Mouse (Mus musculus): ENCODE data around the gene Ring1. TPM values are rescaled to one million over a fixed set of nuclear protein-coding genes. Genes with fewer than 3 reads are reported as not detected.
A peak's percentile ranks its signal among the peaks of the same experiment; 100 is the strongest.
"Not testable (repeated sequence)": the region's sequence is repeated elsewhere in the genome, so short reads cannot be mapped to it uniquely, and the experiment has no call there.

Gene Ring1
- polyA plus RNA-seq, 1 experiment from 2014 or later: 5.4 TPM

DNA sequence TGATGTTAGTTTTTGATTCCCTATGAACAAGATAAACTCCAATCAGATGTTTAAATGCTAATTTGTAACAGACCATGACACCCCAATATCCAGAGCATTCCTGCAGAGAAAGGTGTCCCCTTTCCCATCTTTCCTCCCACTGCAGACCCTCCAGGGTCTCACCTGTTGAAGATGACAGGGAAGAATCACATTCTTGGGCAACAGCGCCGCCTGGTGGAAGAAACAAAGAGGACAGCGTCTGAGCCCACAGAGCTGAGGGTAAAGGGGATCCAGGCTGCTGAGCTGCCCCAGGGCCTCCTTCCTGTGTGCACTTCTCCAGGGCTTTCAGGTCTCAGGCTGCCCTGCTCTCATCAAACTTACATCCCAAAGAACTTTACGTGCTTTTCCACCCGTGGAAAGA lies 21.1 kb downstream of the Ring1 start:
- H3K4me3 ChIP-seq (ENCODE audit: control insufficient read depth in 1 of 2, insufficient read depth in 1 of 2, low read depth in 1 of 2, low read length in 2 of 2): no peak overlapping the region
- H3K4me1 ChIP-seq (ENCODE audit: control insufficient read depth in 2 of 2, insufficient read depth in 2 of 2, low read length in 2 of 2): peaks cover 0 to 2% of the 10 kb centered on the region in 2 experiments; a peak in 1 of 4 replicates
- H3K36me3 ChIP-seq (ENCODE audit: control insufficient read depth, insufficient read depth, low read length): no peaks in the 10 kb centered on the region
- H3K9ac ChIP-seq (ENCODE audit: low read length): no peak overlapping the region
- H3K27me3 ChIP-seq (ENCODE audit: control insufficient read depth, insufficient read depth, low read length): peaks cover 20% of the 10 kb centered on the region
- H3K27ac ChIP-seq (replicated peaks in 1 of 2; ENCODE audit: control insufficient read depth in 1 of 2, insufficient read depth in 1 of 2, low read depth in 2 of 2, low read length in 2 of 2): no peak overlapping the region
- ATAC-seq (ENCODE audit: insufficient number of reproducible peaks, insufficient read depth, low FRiP score, low read depth): no peak
- 5% methylated on average over 5 of the region's 5 CpGs for WGBS
- peaks cover 4% of the 10 kb centered on the region; the same call in 1 of the 2 replicates for H3K9me3 ChIP-seq (ENCODE audit: control insufficient read depth, low read length)
- H3K4me2 ChIP-seq (ENCODE audit: low read length): no peak overlapping the region

DNA sequence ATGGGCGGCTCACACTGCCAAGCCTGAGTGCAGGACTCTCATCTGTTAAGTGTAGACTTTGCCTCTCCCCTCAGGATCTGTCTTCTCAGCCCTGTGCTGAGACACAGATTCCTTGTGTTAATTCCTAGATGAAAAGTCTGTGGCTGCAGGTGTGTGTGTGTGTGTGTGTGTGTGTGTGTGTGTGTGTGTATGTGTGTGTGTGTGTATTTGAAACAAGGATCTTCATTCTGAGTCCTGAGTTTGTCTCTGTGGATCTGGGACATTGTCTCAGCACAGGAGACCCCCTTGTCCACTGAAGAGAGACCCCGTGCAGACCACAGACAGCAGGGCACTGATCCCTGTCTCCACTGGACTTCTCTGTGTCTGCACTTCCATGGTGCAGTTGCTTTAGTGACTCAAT lies 23.7 kb downstream of the Ring1 start:
- H3K4me3 ChIP-seq (ENCODE audit: control insufficient read depth in 1 of 2, insufficient read depth in 1 of 2, low read depth in 1 of 2, low read length in 2 of 2); H3K27ac ChIP-seq (replicated peaks in 1 of 2; ENCODE audit: control insufficient read depth in 1 of 2, insufficient read depth in 1 of 2, low read depth in 2 of 2, low read length in 2 of 2); H3K4me1 ChIP-seq (ENCODE audit: control insufficient read depth in 2 of 2, insufficient read depth in 2 of 2, low read length in 2 of 2); ATAC-seq (ENCODE audit: insufficient number of reproducible peaks, insufficient read depth, low FRiP score, low read depth); H3K4me2 ChIP-seq (ENCODE audit: low read length); H3K9me3 ChIP-seq (ENCODE audit: control insufficient read depth, low read length); H3K9ac ChIP-seq (ENCODE audit: low read length); H3K36me3 ChIP-seq (ENCODE audit: control insufficient read depth, insufficient read depth, low read length): not testable (repeated sequence)
- H3K27me3 ChIP-seq (ENCODE audit: control insufficient read depth, insufficient read depth, low read length): peaks cover 20% of the 10 kb centered on the region
- 36% methylated on average over 2 of the region's 2 CpGs for WGBS

DNA sequence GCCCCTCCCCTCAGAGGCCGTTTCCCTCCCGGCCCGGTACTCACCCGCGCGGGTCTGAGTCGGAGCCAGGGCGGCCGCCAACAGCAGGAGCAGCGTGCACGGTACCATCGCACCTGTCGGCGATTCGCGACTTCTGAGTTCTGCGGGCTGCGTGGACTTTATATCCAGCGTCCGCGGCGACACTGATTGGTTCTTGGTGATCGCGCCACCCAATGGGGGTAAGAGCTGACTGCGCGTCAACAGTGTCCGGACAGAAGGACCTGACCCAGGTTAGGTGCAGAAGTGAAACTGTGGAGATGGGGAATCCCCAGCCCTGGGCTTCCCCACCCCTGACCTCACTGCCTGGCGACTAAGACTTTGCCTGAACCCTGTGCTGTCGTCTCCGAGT lies 24.3 kb downstream of the Ring1 start, which contains the start of gene H2-K1:
H2-K1 (minus strand) TSS at position 198 of the 388 bp plus-strand sequence.
- peak within 1 kb of the TSS; percentile 100 for H3K4me2 ChIP-seq (ENCODE audit: low read length)
- H3K9ac ChIP-seq (ENCODE audit: low read length): peak within 1 kb of the TSS; percentile 70
- H3K9me3 ChIP-seq (ENCODE audit: control insufficient read depth, low read length): no peaks in the 10 kb centered on the region
- ATAC-seq (ENCODE audit: insufficient number of reproducible peaks, insufficient read depth, low FRiP score, low read depth): peak; percentile 69; the same call in 1 of the 2 replicates
- H3K4me3 ChIP-seq (ENCODE audit: control insufficient read depth in 1 of 2, insufficient read depth in 1 of 2, low read depth in 1 of 2, low read length in 2 of 2): peak within 1 kb of the TSS; percentile 63 to 67
- H3K36me3 ChIP-seq (ENCODE audit: control insufficient read depth, insufficient read depth, low read length): no peaks in the 10 kb centered on the region
- H3K27me3 ChIP-seq (ENCODE audit: control insufficient read depth, insufficient read depth, low read length): peaks cover 20% of the 10 kb centered on the region
- H3K4me1 ChIP-seq (ENCODE audit: control insufficient read depth in 2 of 2, insufficient read depth in 2 of 2, low read length in 2 of 2): peaks cover 0 to 2% of the 10 kb centered on the region in 2 experiments; a peak in 1 of 4 replicates
- under 1% methylated on average over 30 of the region's 30 CpGs for WGBS
- H3K27ac ChIP-seq (replicated peaks in 1 of 2; ENCODE audit: control insufficient read depth in 1 of 2, insufficient read depth in 1 of 2, low read depth in 2 of 2, low read length in 2 of 2): no peak within 1 kb of the TSS

DNA sequence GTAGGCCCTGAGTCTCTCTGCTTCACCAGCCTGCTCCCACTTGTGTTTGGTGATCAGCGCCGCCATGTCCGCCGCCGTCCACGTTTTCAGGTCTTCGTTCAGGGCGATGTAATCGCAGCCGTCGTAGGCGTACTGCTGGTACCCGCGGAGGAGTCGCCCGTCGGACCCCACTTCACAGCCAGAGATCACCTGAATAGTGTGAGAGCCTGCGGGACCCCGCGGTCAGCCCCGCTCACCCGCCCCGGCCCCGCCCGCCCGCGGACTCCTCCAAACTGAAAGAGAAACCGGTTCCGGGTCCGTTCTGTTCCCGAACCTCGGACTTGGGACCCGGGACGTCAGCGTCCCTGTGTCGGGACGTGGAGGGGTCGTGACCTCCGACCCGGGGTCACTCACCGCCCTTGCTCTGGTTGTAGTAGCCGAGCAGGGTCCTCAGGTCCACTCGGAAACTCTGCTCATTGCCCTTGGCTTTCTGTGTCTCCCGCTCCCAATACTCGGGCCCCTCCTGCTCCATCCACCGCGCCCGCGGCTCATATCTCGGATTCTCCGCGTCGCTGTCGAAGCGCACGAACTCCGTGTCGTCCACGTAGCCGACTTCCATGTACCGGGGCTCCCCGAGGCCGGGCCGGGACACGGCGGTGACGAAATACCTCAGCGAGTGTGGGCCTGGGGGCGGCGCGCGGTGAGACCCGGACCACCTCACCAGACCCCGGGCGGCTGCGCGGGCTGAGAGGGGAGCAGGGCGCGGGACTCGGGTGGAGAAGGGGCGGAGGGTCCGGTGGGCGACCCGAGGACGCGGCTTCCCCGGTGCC lies 24.9 kb downstream of the Ring1 start:
- H3K4me1 ChIP-seq (ENCODE audit: control insufficient read depth in 2 of 2, insufficient read depth in 2 of 2, low read length in 2 of 2): peaks cover 0 to 2% of the 10 kb centered on the region in 2 experiments; a peak in 1 of 4 replicates
- H3K9me3 ChIP-seq (ENCODE audit: control insufficient read depth, low read length): no peaks in the 10 kb centered on the region
- H3K9ac ChIP-seq (ENCODE audit: low read length): peak overlapping the region; percentile 70
- ATAC-seq (ENCODE audit: insufficient number of reproducible peaks, insufficient read depth, low FRiP score, low read depth): peak; percentile 65; the same call in 1 of the 2 replicates
- H3K27me3 ChIP-seq (ENCODE audit: control insufficient read depth, insufficient read depth, low read length): peaks cover 20% of the 10 kb centered on the region
- WGBS: 2% methylated on average over 82 of the region's 87 CpGs
- H3K4me3 ChIP-seq (ENCODE audit: control insufficient read depth in 1 of 2, insufficient read depth in 1 of 2, low read depth in 1 of 2, low read length in 2 of 2): peak overlapping the region; percentile 63 to 67
- peak overlapping the region; percentile 100 for H3K4me2 ChIP-seq (ENCODE audit: low read length)
- no peaks in the 10 kb centered on the region for H3K36me3 ChIP-seq (ENCODE audit: control insufficient read depth, insufficient read depth, low read length)
- no peak overlapping the region for H3K27ac ChIP-seq (replicated peaks in 1 of 2; ENCODE audit: control insufficient read depth in 1 of 2, insufficient read depth in 1 of 2, low read depth in 2 of 2, low read length in 2 of 2)

DNA sequence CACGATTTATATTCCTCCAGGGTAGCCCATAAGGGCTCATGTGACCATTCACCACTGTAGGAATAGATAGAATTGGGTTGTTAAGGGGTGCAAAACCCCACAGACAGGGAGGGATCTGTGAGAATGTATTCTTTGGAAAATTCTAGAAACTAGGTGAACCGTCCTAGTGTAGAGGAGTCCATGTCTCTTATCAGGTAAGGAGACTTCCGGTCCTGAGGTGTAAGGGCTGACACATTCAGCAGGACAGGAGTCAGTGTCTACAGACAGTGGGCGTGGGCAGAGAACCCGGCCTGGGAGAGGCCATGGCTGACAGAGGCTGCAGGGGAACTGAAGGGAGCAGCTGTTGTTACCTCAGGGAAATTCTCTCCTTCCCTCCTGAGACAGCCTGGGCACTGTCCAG lies 25.8 kb downstream of the Ring1 start:
- not testable (repeated sequence) for H3K4me3 ChIP-seq (ENCODE audit: control insufficient read depth in 1 of 2, insufficient read depth in 1 of 2, low read depth in 1 of 2, low read length in 2 of 2); H3K36me3 ChIP-seq (ENCODE audit: control insufficient read depth, insufficient read depth, low read length); H3K9ac ChIP-seq (ENCODE audit: low read length); H3K4me1 ChIP-seq (ENCODE audit: control insufficient read depth in 2 of 2, insufficient read depth in 2 of 2, low read length in 2 of 2); ATAC-seq (ENCODE audit: insufficient number of reproducible peaks, insufficient read depth, low FRiP score, low read depth); H3K4me2 ChIP-seq (ENCODE audit: low read length); H3K27ac ChIP-seq (replicated peaks in 1 of 2; ENCODE audit: control insufficient read depth in 1 of 2, insufficient read depth in 1 of 2, low read depth in 2 of 2, low read length in 2 of 2); H3K9me3 ChIP-seq (ENCODE audit: control insufficient read depth, low read length)
- WGBS: 40% methylated on average over 5 of the region's 5 CpGs
- peaks cover 20% of the 10 kb centered on the region for H3K27me3 ChIP-seq (ENCODE audit: control insufficient read depth, insufficient read depth, low read length)

DNA sequence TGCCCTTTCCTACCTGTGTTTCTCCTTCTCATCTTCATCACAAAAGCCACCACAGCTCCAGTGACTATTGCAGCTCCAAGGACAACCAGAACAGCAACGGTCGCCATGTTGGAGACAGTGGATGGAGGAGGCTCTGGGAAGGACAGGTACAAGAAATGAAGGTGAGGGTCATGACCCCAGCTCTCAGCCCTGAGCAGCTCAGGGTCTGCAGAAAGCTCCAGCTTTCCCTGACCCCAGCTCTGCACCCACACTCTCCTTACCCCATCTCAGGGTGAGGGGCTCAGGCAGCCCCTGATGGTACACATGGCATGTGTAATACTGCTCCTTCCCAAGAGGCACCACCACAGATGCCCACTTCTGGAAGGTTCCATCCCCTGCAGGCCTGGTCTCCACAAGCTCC lies 27.5 kb downstream of the Ring1 start:
- peaks cover 20% of the 10 kb centered on the region for H3K27me3 ChIP-seq (ENCODE audit: control insufficient read depth, insufficient read depth, low read length)
- not testable (repeated sequence) for H3K36me3 ChIP-seq (ENCODE audit: control insufficient read depth, insufficient read depth, low read length); H3K9me3 ChIP-seq (ENCODE audit: control insufficient read depth, low read length); H3K4me1 ChIP-seq (ENCODE audit: control insufficient read depth in 2 of 2, insufficient read depth in 2 of 2, low read length in 2 of 2); ATAC-seq (ENCODE audit: insufficient number of reproducible peaks, insufficient read depth, low FRiP score, low read depth); H3K27ac ChIP-seq (replicated peaks in 1 of 2; ENCODE audit: control insufficient read depth in 1 of 2, insufficient read depth in 1 of 2, low read depth in 2 of 2, low read length in 2 of 2); H3K9ac ChIP-seq (ENCODE audit: low read length); H3K4me3 ChIP-seq (ENCODE audit: control insufficient read depth in 1 of 2, insufficient read depth in 1 of 2, low read depth in 1 of 2, low read length in 2 of 2); H3K4me2 ChIP-seq (ENCODE audit: low read length)
- 79% methylated on average over 2 of the region's 2 CpGs for WGBS

DNA sequence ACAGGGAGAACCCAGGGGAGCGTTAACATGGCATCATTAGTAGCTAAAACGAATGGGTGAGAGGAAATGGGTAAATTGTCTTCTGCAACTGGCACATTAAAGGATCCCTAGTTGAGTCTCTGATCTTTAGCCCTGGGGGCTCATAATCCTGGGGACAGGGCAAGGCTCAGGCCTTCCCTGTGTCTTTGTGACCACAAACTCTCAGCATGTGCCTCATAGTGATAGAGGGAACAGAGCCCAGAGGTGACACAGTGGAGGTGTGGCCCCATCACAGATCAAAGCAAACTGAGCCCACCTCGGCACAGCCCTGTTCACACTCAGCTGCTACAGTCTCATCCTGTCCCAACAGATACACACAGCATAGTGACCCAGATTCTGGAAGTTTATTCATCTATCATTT lies 28.8 kb downstream of the Ring1 start:
- no peak overlapping the region for H3K9ac ChIP-seq (ENCODE audit: low read length)
- ATAC-seq (ENCODE audit: insufficient number of reproducible peaks, insufficient read depth, low FRiP score, low read depth): no peak
- no peak overlapping the region for H3K4me2 ChIP-seq (ENCODE audit: low read length)
- H3K4me3 ChIP-seq (ENCODE audit: control insufficient read depth in 1 of 2, insufficient read depth in 1 of 2, low read depth in 1 of 2, low read length in 2 of 2): no peak overlapping the region
- H3K4me1 ChIP-seq (ENCODE audit: control insufficient read depth in 2 of 2, insufficient read depth in 2 of 2, low read length in 2 of 2): peaks cover 0 to 2% of the 10 kb centered on the region in 2 experiments; a peak in 1 of 4 replicates
- H3K27me3 ChIP-seq (ENCODE audit: control insufficient read depth, insufficient read depth, low read length): peaks cover 7% of the 10 kb centered on the region; the same call in 1 of the 2 replicates
- 44% methylated on average over 3 of the region's 3 CpGs for WGBS
- H3K9me3 ChIP-seq (ENCODE audit: control insufficient read depth, low read length): no peaks in the 10 kb centered on the region
- H3K27ac ChIP-seq (replicated peaks in 1 of 2; ENCODE audit: control insufficient read depth in 1 of 2, insufficient read depth in 1 of 2, low read depth in 2 of 2, low read length in 2 of 2): no peak overlapping the region
- H3K36me3 ChIP-seq (ENCODE audit: control insufficient read depth, insufficient read depth, low read length): no peaks in the 10 kb centered on the region

All from heart, embryonic 14.5 days (tissue).